Mouse (Mus musculus): ENCODE data around the gene Tubd1. TPM values are rescaled to one million over a fixed set of nuclear protein-coding genes. Genes with fewer than 3 reads are reported as not detected.

The Tubd1 gene
- polyA plus RNA-seq, 1 experiment from 2014 or later: 5.8 TPM

GRCm38 (mm10) chr11:86580319-86581113 lies 35.7 kb downstream of the Tubd1 start:
- H3K9me3 ChIP-seq (ENCODE audit: control insufficient read depth, low read length): no peaks in the 10 kb centered on the region
- H3K27ac ChIP-seq: no peak overlapping the region
- no peak overlapping the region for H3K4me2 ChIP-seq (replicated peaks)
- WGBS: 88% methylated on average over 9 of the region's 9 CpGs
- DNase-seq (ENCODE audit: low spot score) (no peak), ATAC-seq (ENCODE audit: low FRiP score) (no peak)
- H3K27me3 ChIP-seq (ENCODE audit: control insufficient read depth, insufficient read depth, low read length): no peaks in the 10 kb centered on the region
- 0 out of 2 replicates have a peak, but pooled peaks cover 3% of the 10 kb centered on the region for H3K4me1 ChIP-seq (replicated peaks; ENCODE audit: control insufficient read depth, insufficient read depth, low read length)
- H3K4me3 ChIP-seq (replicated peaks; ENCODE audit: low read length): no peak overlapping the region
- peaks cover 7% of the 10 kb centered on the region for H3K36me3 ChIP-seq (replicated peaks; ENCODE audit: control insufficient read depth, insufficient read depth)
- no peak overlapping the region for H3K9ac ChIP-seq

DNA sequence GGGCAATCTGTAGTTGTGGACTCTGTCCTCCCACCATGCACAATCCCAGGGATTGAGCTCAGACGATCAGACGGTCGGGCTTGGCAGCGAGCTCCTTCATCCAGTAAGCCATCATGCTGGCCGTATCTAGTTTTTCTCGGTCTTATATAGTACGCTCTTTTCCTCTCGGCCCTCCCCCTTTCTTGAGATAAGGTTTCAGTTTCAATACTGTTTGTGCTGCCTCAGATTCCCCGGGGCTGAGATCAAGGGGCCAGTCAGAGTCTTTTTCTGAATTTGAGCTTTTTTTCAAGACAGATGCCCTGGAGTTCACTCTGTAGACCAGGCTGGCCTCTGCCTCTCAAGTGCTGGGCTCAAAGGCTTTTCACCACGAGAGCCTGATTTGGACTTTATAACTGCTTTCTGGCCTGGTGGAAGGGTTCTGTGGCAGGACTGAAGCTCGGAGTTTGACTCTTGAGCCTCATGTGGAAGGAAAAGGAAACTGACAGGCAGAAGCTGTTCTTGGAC lies 36.5 kb downstream of the Tubd1 start:
- ATAC-seq (ENCODE audit: low FRiP score) (no peak), DNase-seq (ENCODE audit: low spot score) (no peak)
- Histone ChIP-seq H3K27me3 (ENCODE audit: control insufficient read depth, insufficient read depth, low read length) (no peaks in the 10 kb centered on the region), H3K36me3 (replicated peaks; ENCODE audit: control insufficient read depth, insufficient read depth) (peaks cover 7% of the 10 kb centered on the region), H3K9me3 (ENCODE audit: control insufficient read depth, low read length) (no peaks in the 10 kb centered on the region), H3K27ac (no peak overlapping the region), H3K4me3 (replicated peaks; ENCODE audit: low read length) (no peak overlapping the region), H3K4me1 (replicated peaks; ENCODE audit: control insufficient read depth, insufficient read depth, low read length) (0 out of 2 replicates have a peak, but pooled peaks cover 3% of the 10 kb centered on the region), H3K4me2 (replicated peaks) (no peak overlapping the region), H3K9ac (no peak overlapping the region)
- WGBS: 78% methylated on average over 11 of the region's 11 CpGs

DNA sequence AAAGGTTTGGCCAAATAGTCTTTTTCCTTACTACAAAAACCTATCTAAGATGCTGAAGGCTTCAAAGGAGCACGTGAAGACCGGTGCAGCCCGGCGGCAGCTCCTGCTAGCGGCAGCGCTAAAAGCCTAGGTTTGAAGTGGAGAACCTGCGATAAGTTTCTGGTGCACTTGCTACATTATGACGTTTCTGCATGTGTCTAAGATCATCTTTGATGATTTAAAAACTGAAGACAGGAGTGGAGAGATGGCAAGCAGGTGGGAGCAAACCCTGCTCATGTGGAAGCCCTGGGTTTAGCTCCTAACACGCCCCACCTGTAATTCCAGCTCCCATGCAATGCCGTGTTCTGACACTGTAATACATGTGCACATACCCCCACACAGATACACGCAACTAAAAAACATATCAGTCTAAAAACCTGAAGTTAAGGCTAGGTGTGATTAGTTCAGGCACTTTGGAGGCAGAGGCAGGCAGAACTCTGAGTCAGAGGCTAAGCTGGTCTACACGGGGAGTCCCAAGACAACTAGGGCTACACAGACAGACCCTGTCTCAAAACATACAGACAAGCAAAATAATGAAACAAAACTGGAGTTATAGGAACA lies 37.3 kb downstream of the Tubd1 start:
- ATAC-seq (ENCODE audit: low FRiP score): no peak
- 94% methylated on average over 12 of the region's 12 CpGs for WGBS
- H3K36me3 ChIP-seq (replicated peaks; ENCODE audit: control insufficient read depth, insufficient read depth): peaks cover 7% of the 10 kb centered on the region
- H3K4me1 ChIP-seq (replicated peaks; ENCODE audit: control insufficient read depth, insufficient read depth, low read length): no peaks in the 10 kb centered on the region
- H3K27me3 ChIP-seq (ENCODE audit: control insufficient read depth, insufficient read depth, low read length): no peaks in the 10 kb centered on the region
- H3K9ac ChIP-seq: no peak overlapping the region
- no peak overlapping the region for H3K4me2 ChIP-seq (replicated peaks)
- no peak overlapping the region for H3K27ac ChIP-seq
- no peak overlapping the region for H3K4me3 ChIP-seq (replicated peaks; ENCODE audit: low read length)
- no peaks in the 10 kb centered on the region for H3K9me3 ChIP-seq (ENCODE audit: control insufficient read depth, low read length)
- no peak for DNase-seq (ENCODE audit: low spot score)

DNA sequence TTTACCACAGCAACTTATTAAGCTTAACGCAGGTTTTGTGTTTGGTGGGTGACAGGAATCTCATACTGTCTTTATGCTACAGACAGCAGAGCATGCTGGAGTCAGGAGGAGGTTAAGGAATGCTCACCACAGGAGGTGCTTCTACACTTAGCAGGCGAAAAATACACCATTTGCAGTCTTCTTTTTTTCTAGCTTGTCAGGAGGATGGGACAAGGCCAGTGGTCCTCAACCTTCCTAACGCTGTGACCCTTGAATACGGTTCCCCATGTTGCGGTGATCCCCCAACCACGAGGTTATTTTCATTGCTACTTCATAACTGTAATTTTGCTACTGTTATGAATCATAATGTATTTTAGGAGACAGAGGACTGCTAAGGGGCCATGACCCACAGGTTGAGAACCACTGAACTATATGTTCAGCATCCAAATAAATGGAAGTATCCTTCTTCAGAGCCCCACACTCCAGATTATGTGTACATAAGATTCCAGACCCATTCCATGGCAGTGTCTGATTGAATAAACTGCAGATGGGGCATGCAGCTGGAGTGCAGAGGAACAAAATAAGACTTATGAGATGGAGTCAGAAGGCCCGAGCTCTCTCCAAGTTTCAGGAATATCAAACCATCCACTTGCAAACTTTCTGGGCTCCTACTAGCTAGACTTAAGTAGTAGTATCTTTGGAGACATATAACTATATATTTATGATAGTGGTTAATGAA lies 37.9 kb downstream of the Tubd1 start:
- Histone ChIP-seq H3K4me2 (replicated peaks) (no peak overlapping the region), H3K36me3 (replicated peaks; ENCODE audit: control insufficient read depth, insufficient read depth) (peaks cover 7% of the 10 kb centered on the region), H3K9ac (no peak overlapping the region), H3K27me3 (ENCODE audit: control insufficient read depth, insufficient read depth, low read length) (no peaks in the 10 kb centered on the region), H3K9me3 (ENCODE audit: control insufficient read depth, low read length) (no peaks in the 10 kb centered on the region), H3K4me1 (replicated peaks; ENCODE audit: control insufficient read depth, insufficient read depth, low read length) (no peaks in the 10 kb centered on the region), H3K27ac (no peak overlapping the region), H3K4me3 (replicated peaks; ENCODE audit: low read length) (no peak overlapping the region)
- 87% methylated on average over 7 of the region's 7 CpGs for WGBS
- DNase-seq (ENCODE audit: low spot score): no peak
- ATAC-seq (ENCODE audit: low FRiP score): no peak

- 92% methylated on average over 3 of the region's 3 CpGs for WGBS
- no peak for DNase-seq (ENCODE audit: low spot score)
- no peak overlapping the region for H3K27ac ChIP-seq
- H3K4me1 ChIP-seq (replicated peaks; ENCODE audit: control insufficient read depth, insufficient read depth, low read length): no peaks in the 10 kb centered on the region
- ATAC-seq (ENCODE audit: low FRiP score): no peak
- peaks cover 7% of the 10 kb centered on the region for H3K36me3 ChIP-seq (replicated peaks; ENCODE audit: control insufficient read depth, insufficient read depth)
- no peaks in the 10 kb centered on the region for H3K27me3 ChIP-seq (ENCODE audit: control insufficient read depth, insufficient read depth, low read length)
- no peak overlapping the region for H3K4me3 ChIP-seq (replicated peaks; ENCODE audit: low read length)
- no peak overlapping the region for H3K9ac ChIP-seq
- H3K9me3 ChIP-seq (ENCODE audit: control insufficient read depth, low read length): no peaks in the 10 kb centered on the region
- no peak overlapping the region for H3K4me2 ChIP-seq (replicated peaks)
Measured at GRCm38 (mm10) chr11:86583313-86583825, 38.6 kb downstream of the Tubd1 start.

DNA sequence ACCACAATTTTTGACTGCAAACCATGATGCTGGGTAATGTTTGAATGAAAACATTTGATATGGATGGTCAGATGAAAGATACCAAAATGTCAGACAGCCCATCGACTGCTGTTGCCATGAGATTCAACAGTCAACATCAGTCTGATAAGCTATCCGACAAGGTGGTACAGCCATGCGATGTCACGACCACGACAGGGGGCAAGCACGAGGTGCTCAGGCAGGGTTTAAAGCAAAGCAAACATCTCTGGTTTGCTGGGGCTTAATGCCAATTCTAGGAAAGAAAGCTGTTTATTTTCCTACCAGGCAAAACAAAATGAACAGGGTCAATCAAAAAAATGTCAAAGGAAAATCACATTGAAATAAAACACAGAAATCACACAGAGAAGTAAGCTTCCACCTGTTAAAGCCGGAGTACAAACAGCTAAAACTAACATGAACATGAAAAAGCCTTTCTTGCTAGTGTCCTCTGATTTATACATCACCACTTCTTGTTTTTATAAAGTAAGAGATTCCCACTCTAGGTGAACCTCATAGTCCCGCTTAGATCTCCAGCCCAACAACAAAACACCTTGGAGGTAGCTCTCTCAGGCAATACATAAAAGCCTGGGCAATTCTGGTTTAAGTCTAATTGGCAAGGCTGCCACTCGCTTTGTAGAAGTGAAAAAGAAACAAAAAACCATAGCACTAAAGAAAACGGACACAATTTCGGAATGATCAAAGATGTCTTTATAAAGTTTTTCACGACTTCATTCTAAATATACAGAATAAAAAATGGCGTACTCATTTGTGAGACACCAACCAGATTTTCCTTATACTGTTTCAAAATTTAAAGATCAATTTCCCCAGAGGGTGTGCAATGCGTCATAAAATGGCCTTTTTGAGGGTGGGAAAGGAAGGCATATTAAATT lies 39.5 kb downstream of the Tubd1 start:
- Histone ChIP-seq H3K4me3 (replicated peaks; ENCODE audit: low read length) (no peak overlapping the region), H3K4me1 (replicated peaks; ENCODE audit: control insufficient read depth, insufficient read depth, low read length) (no peaks in the 10 kb centered on the region), H3K9ac (no peak overlapping the region), H3K4me2 (replicated peaks) (no peak overlapping the region), H3K36me3 (replicated peaks; ENCODE audit: control insufficient read depth, insufficient read depth) (peaks cover 7% of the 10 kb centered on the region), H3K9me3 (ENCODE audit: control insufficient read depth, low read length) (no peaks in the 10 kb centered on the region), H3K27me3 (ENCODE audit: control insufficient read depth, insufficient read depth, low read length) (no peaks in the 10 kb centered on the region), H3K27ac (no peak overlapping the region)
- DNase-seq (ENCODE audit: low spot score) (no peak), ATAC-seq (ENCODE audit: low FRiP score) (no peak)
- WGBS: 93% methylated on average over 14 of the region's 14 CpGs

GRCm38 (mm10) chr11:86584898-86585597 lies 40.3 kb downstream of the Tubd1 start:
- Histone ChIP-seq H3K4me3 (replicated peaks; ENCODE audit: low read length) (no peak overlapping the region), H3K9me3 (ENCODE audit: control insufficient read depth, low read length) (no peaks in the 10 kb centered on the region), H3K27me3 (ENCODE audit: control insufficient read depth, insufficient read depth, low read length) (no peaks in the 10 kb centered on the region), H3K9ac (no peak overlapping the region), H3K36me3 (replicated peaks; ENCODE audit: control insufficient read depth, insufficient read depth) (peaks cover 7% of the 10 kb centered on the region), H3K4me1 (replicated peaks; ENCODE audit: control insufficient read depth, insufficient read depth, low read length) (no peaks in the 10 kb centered on the region), H3K4me2 (replicated peaks) (no peak overlapping the region), H3K27ac (no peak overlapping the region)
- DNase-seq (ENCODE audit: low spot score): no peak
- no peak for ATAC-seq (ENCODE audit: low FRiP score)
- 77% methylated on average over 7 of the region's 7 CpGs for WGBS

GRCm38 (mm10) chr11:86585598-86585984 lies 40.8 kb downstream of the Tubd1 start:
- ATAC-seq (ENCODE audit: low FRiP score): no peak
- H3K9ac ChIP-seq: no peak overlapping the region

More at GRCm38 (mm10) chr11:86585598-86585984, 40.8 kb downstream of the Tubd1 start:
- peaks cover 8% of the 10 kb centered on the region for H3K36me3 ChIP-seq (replicated peaks; ENCODE audit: control insufficient read depth, insufficient read depth)
- DNase-seq (ENCODE audit: low spot score): no peak
- H3K4me3 ChIP-seq (replicated peaks; ENCODE audit: low read length): no peak overlapping the region
- H3K9me3 ChIP-seq (ENCODE audit: control insufficient read depth, low read length): no peaks in the 10 kb centered on the region
- H3K4me1 ChIP-seq (replicated peaks; ENCODE audit: control insufficient read depth, insufficient read depth, low read length): no peaks in the 10 kb centered on the region
- no peak overlapping the region for H3K4me2 ChIP-seq (replicated peaks)
- H3K27ac ChIP-seq: no peak overlapping the region
- WGBS: 54% methylated on average over 3 of the region's 3 CpGs
- H3K27me3 ChIP-seq (ENCODE audit: control insufficient read depth, insufficient read depth, low read length): no peaks in the 10 kb centered on the region
